Mouse (Mus musculus) inflammation-experienced regulatory T-cells, adult 16 weeks (primary cell): ENCODE measurements around the gene Zbtb38. TPM values are rescaled to one million over a fixed set of nuclear protein-coding genes. Genes with fewer than 3 reads are reported as not detected.

Source experiments
- polyA plus RNA-seq: library from polyadenylated mRNA; unstranded; fragments of 100-300 nt; shearing (Covaris generic); gene quantifications from one replicate; pipeline ENCODE4 v1.2.1, GENCODE M21; 2017

Gene Zbtb38
- 41.6 TPM for polyA plus RNA-seq

GRCm38 (mm10) chr9:96752603-96753114, at the start of gene Zbtb38:
TSS of gene Zbtb38 (minus strand) at chr9:96752831.

Other genes starting within 250 kb of the Zbtb38 start
- gene Gm28729, start 227.6 kb downstream of the Zbtb38 start, polyA plus RNA-seq = not detected
- gene Rasa2, start 121.2 kb downstream of the Zbtb38 start, polyA plus RNA-seq = 45.6 TPM
- gene Pxylp1, start 139.8 kb upstream of the Zbtb38 start, polyA plus RNA-seq = 10.8 TPM